Mouse (Mus musculus): ENCODE results near the gene Lrrc61. TPM values are rescaled to one million over a fixed set of nuclear protein-coding genes. Genes with fewer than 3 reads are reported as not detected.
"Not testable (repeated sequence)": the region's sequence is repeated elsewhere in the genome, so short reads cannot be mapped to it uniquely, and the experiment has no call there.

The Lrrc61 gene
- polyA plus RNA-seq (2014; fragmentation: Nextera tagmentation; extraction: Ambion mirVana): 11.0 and 20.1 TPM in 2 replicates

DNA sequence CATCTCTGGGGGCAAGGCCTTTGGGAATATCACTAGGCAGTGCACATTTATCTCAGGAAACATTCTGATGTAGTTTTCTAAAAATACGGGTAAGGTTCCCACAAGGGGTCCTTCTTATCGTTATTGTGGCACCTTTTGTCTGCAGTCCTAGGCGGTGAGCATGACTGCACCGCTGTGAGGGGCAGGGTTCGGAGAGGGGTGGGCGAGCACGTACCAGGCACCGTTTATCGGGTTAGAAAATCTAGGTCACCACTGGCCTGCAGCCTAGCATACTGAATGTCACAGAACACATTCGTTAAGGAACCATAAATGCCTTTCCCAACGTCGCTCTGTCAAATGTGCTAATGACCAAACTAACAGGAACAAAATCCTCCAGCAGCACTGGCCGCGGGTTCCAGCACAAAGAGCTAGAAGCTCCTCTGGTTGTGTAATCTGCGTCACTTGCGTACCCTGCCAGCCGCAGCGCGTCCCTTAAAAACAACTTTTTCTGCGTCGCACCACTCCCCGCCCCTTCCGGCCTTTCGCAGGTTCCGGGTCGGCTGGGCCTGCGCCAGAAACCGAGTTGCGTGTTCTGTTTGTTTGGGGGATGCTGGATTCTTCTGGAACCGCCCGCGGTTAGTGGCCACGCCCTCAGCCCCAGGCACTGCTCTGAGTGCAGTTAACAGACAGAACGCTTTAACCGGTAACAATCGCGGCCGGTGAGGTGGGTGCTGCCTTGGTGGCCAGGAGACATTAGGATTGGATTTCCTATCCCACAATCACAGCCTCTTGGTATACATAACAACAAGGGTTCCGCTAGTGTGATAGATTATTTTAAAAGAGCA is at the start of gene Lrrc61:
TSS of gene Lrrc61 (plus strand) at position 517 of the 824 bp plus-strand sequence.
- peak; percentile 94 for ATAC-seq (ENCODE audit: low FRiP score, low TSS enrichment)
- Histone ChIP-seq H3K4me2 (ENCODE audit: low read length) (peak within 1 kb of the TSS; percentile 79), H3K9ac (replicated peaks; ENCODE audit: low read length) (peak within 1 kb of the TSS; percentile 76), H3K9me3 (ENCODE audit: control insufficient read depth, low read length) (no peaks in the 10 kb centered on the region), H3K4me3 (replicated peaks; ENCODE audit: low read depth, low read length) (peak within 1 kb of the TSS; percentile 45), H3K36me3 (ENCODE audit: control insufficient read depth, insufficient read depth, low read length) (peaks cover 12% of the 10 kb centered on the region; the same call in 1 of the 2 replicates), H3K4me1 (ENCODE audit: control insufficient read depth, insufficient read depth, low read length) (peaks cover 9% of the 10 kb centered on the region; the same call in 1 of the 2 replicates), H3K27ac (replicated peaks; ENCODE audit: low read depth, low read length) (peak within 1 kb of the TSS; percentile 98), H3K27me3 (ENCODE audit: control insufficient read depth, insufficient read depth, low read length) (no peaks in the 10 kb centered on the region)
- WGBS: under 1% methylated on average over 39 of the region's 39 CpGs
- DNase-seq: peak; percentile 97

- Histone ChIP-seq H3K9me3 (ENCODE audit: control insufficient read depth, low read length) (no peaks in the 10 kb centered on the region), H3K36me3 (ENCODE audit: control insufficient read depth, insufficient read depth, low read length) (peaks cover 13% of the 10 kb centered on the region), H3K9ac (replicated peaks; ENCODE audit: low read length) (no peak overlapping the region), H3K4me1 (ENCODE audit: control insufficient read depth, insufficient read depth, low read length) (peaks cover 7% of the 10 kb centered on the region), H3K4me3 (replicated peaks; ENCODE audit: low read depth, low read length) (no peak overlapping the region), H3K4me2 (ENCODE audit: low read length) (no peak overlapping the region), H3K27ac (replicated peaks; ENCODE audit: low read depth, low read length) (no peak overlapping the region), H3K27me3 (ENCODE audit: control insufficient read depth, insufficient read depth, low read length) (no peaks in the 10 kb centered on the region)
- ATAC-seq (ENCODE audit: low FRiP score, low TSS enrichment): no peak
- WGBS: 81% methylated on average over 4 of the region's 4 CpGs
- no peak for DNase-seq
These were observed 46.5 kb upstream of the Lrrc61 start for GRCm38 (mm10) chr6:48508087-48508486.

GRCm38 (mm10) chr6:48510426-48510825 is 44.2 kb upstream of the Lrrc61 start:
- H3K4me2 ChIP-seq (ENCODE audit: low read length): no peak overlapping the region
- no peak overlapping the region for H3K9ac ChIP-seq (replicated peaks; ENCODE audit: low read length)
- DNase-seq (no peak), ATAC-seq (ENCODE audit: low FRiP score, low TSS enrichment) (no peak)
- H3K9me3 ChIP-seq (ENCODE audit: control insufficient read depth, low read length): no peaks in the 10 kb centered on the region
- 92% methylated on average over 4 of the region's 4 CpGs for WGBS
- H3K27me3 ChIP-seq (ENCODE audit: control insufficient read depth, insufficient read depth, low read length): no peaks in the 10 kb centered on the region
- H3K36me3 ChIP-seq (ENCODE audit: control insufficient read depth, insufficient read depth, low read length): peaks cover 30% of the 10 kb centered on the region
- no peak overlapping the region for H3K27ac ChIP-seq (replicated peaks; ENCODE audit: low read depth, low read length)
- no peaks in the 10 kb centered on the region; the same call in 1 of the 2 replicates for H3K4me1 ChIP-seq (ENCODE audit: control insufficient read depth, insufficient read depth, low read length)
- no peak overlapping the region for H3K4me3 ChIP-seq (replicated peaks; ENCODE audit: low read depth, low read length)

GRCm38 (mm10) chr6:48511861-48512260 is 42.7 kb upstream of the Lrrc61 start:
- Histone ChIP-seq H3K9me3 (ENCODE audit: control insufficient read depth, low read length) (no peaks in the 10 kb centered on the region), H3K4me3 (replicated peaks; ENCODE audit: low read depth, low read length) (no peak overlapping the region), H3K4me2 (ENCODE audit: low read length) (no peak overlapping the region), H3K27ac (replicated peaks; ENCODE audit: low read depth, low read length) (no peak overlapping the region), H3K27me3 (ENCODE audit: control insufficient read depth, insufficient read depth, low read length) (no peaks in the 10 kb centered on the region), H3K36me3 (ENCODE audit: control insufficient read depth, insufficient read depth, low read length) (peaks cover 43% of the 10 kb centered on the region), H3K9ac (replicated peaks; ENCODE audit: low read length) (no peak overlapping the region), H3K4me1 (ENCODE audit: control insufficient read depth, insufficient read depth, low read length) (no peaks in the 10 kb centered on the region)
- ATAC-seq (ENCODE audit: low FRiP score, low TSS enrichment): no peak
- no peak for DNase-seq
- WGBS: 89% methylated on average over 7 of the region's 7 CpGs

DNA sequence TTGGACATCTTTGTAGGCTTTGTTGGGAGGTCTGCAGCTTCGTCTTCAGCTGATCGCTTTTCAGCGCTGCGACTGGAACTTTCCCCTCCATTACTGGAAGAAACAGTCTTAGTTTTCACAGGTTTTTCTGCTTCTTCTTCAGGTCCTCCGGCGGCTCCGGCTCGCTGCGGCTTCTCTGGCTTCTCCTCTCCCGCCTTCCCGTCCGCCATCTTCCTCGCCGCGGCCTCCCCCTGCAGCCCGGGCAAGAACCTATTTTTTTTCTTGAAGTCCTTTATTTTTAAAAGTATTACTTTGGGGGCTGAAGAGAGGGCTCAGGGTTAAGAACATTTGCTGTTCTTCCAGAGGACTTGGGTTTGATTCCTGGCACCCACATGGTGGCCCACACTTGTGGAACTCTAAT is 29.7 kb upstream of the Lrrc61 start:
- not testable (repeated sequence) for H3K4me2 ChIP-seq (ENCODE audit: low read length); H3K27ac ChIP-seq (replicated peaks; ENCODE audit: low read depth, low read length); H3K4me1 ChIP-seq (ENCODE audit: control insufficient read depth, insufficient read depth, low read length); DNase-seq; H3K9me3 ChIP-seq (ENCODE audit: control insufficient read depth, low read length); H3K4me3 ChIP-seq (replicated peaks; ENCODE audit: low read depth, low read length); H3K9ac ChIP-seq (replicated peaks; ENCODE audit: low read length); H3K27me3 ChIP-seq (ENCODE audit: control insufficient read depth, insufficient read depth, low read length); ATAC-seq (ENCODE audit: low FRiP score, low TSS enrichment)
- H3K36me3 ChIP-seq (ENCODE audit: control insufficient read depth, insufficient read depth, low read length): peaks cover 10% of the 10 kb centered on the region; the same call in 1 of the 2 replicates
- 98% methylated on average over 14 of the region's 16 CpGs for WGBS

GRCm38 (mm10) chr6:48527901-48528300 is 26.7 kb upstream of the Lrrc61 start:
- Histone ChIP-seq H3K4me2 (ENCODE audit: low read length) (no peak overlapping the region), H3K4me3 (replicated peaks; ENCODE audit: low read depth, low read length) (no peak overlapping the region), H3K9ac (replicated peaks; ENCODE audit: low read length) (no peak overlapping the region), H3K36me3 (ENCODE audit: control insufficient read depth, insufficient read depth, low read length) (peaks cover 22% of the 10 kb centered on the region; the same call in 1 of the 2 replicates), H3K27me3 (ENCODE audit: control insufficient read depth, insufficient read depth, low read length) (no peaks in the 10 kb centered on the region), H3K4me1 (ENCODE audit: control insufficient read depth, insufficient read depth, low read length) (no peaks in the 10 kb centered on the region), H3K27ac (replicated peaks; ENCODE audit: low read depth, low read length) (no peak overlapping the region), H3K9me3 (ENCODE audit: control insufficient read depth, low read length) (no peaks in the 10 kb centered on the region)
- ATAC-seq (ENCODE audit: low FRiP score, low TSS enrichment): no peak
- no peak for DNase-seq
- WGBS: 76% methylated on average over 9 of the region's 9 CpGs

DNA sequence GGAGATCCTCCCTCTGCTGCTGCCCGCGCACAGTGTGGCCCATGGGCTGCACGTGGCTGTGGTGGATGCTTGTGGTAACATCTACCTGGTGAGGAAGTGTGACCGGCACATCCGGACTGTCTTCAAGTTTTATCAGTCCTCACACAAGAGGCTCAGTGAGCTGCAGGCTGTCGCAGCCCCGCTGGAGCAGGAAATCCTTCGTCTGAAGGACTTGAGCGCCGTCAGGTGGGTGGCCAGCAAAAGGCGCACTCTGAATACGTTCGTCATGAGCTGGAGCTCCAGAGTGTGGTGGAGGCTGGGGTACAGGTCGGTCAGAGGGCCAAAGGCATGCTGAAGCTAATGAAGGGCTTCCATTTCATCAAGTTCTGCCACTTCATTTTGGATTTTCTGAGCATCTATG is 25.3 kb upstream of the Lrrc61 start:
- ATAC-seq (ENCODE audit: low FRiP score, low TSS enrichment) (no peak), DNase-seq (no peak)
- H3K27ac ChIP-seq (replicated peaks; ENCODE audit: low read depth, low read length): no peak overlapping the region
- 79% methylated on average over 14 of the region's 14 CpGs for WGBS
- H3K9me3 ChIP-seq (ENCODE audit: control insufficient read depth, low read length): no peaks in the 10 kb centered on the region
- peaks cover 23% of the 10 kb centered on the region; the same call in 1 of the 2 replicates for H3K36me3 ChIP-seq (ENCODE audit: control insufficient read depth, insufficient read depth, low read length)
- H3K4me1 ChIP-seq (ENCODE audit: control insufficient read depth, insufficient read depth, low read length): no peaks in the 10 kb centered on the region
- H3K27me3 ChIP-seq (ENCODE audit: control insufficient read depth, insufficient read depth, low read length): no peaks in the 10 kb centered on the region
- no peak overlapping the region for H3K9ac ChIP-seq (replicated peaks; ENCODE audit: low read length)
- no peak overlapping the region for H3K4me2 ChIP-seq (ENCODE audit: low read length)
- no peak overlapping the region for H3K4me3 ChIP-seq (replicated peaks; ENCODE audit: low read depth, low read length)

- H3K9me3 ChIP-seq (ENCODE audit: control insufficient read depth, low read length): no peaks in the 10 kb centered on the region
- H3K27ac ChIP-seq (replicated peaks; ENCODE audit: low read depth, low read length): no peak overlapping the region
- H3K4me1 ChIP-seq (ENCODE audit: control insufficient read depth, insufficient read depth, low read length): no peaks in the 10 kb centered on the region
- H3K9ac ChIP-seq (replicated peaks; ENCODE audit: low read length): no peak overlapping the region
- DNase-seq (no peak), ATAC-seq (ENCODE audit: low FRiP score, low TSS enrichment) (no peak)
- H3K36me3 ChIP-seq (ENCODE audit: control insufficient read depth, insufficient read depth, low read length): peaks cover 23% of the 10 kb centered on the region; the same call in 1 of the 2 replicates
- H3K27me3 ChIP-seq (ENCODE audit: control insufficient read depth, insufficient read depth, low read length): no peaks in the 10 kb centered on the region
- H3K4me3 ChIP-seq (replicated peaks; ENCODE audit: low read depth, low read length): no peak overlapping the region
- 80% methylated on average over 16 of the region's 16 CpGs for WGBS
- no peak overlapping the region for H3K4me2 ChIP-seq (ENCODE audit: low read length)
These were observed 24.6 kb upstream of the Lrrc61 start for GRCm38 (mm10) chr6:48529871-48530440.

Data from midbrain, embryonic 14.5 days (tissue).